Mouse (Mus musculus) ES-Bruce4 (cell line): ENCODE results near the gene Ubtf. TPM values are rescaled to one million over a fixed set of nuclear protein-coding genes. Genes with fewer than 3 reads are reported as not detected.
A peak's percentile ranks its signal among the peaks of the same experiment; 100 is the strongest.

Source experiments
- H3K27ac ChIP-seq: 2 replicates; pipeline ENCODE4 v1.5.1; 2012; ENCODE audit warnings: low read length, inconsistent platforms; ENCODE audit not compliant: insufficient read depth
- H3K27me3 ChIP-seq: 2 replicates; pipeline ENCODE4 v1.6.1; 2012; ENCODE audit warnings: mild to moderate bottlenecking, low read length, inconsistent platforms; ENCODE audit not compliant: control insufficient read depth, poor library complexity, insufficient read depth, severe bottlenecking
- H3K36me3 ChIP-seq: 2 replicates; pipeline ENCODE4 v1.6.1; 2012; ENCODE audit warnings: inconsistent platforms, mild to moderate bottlenecking, low read length, moderate library complexity; ENCODE audit not compliant: control insufficient read depth, poor library complexity, insufficient read depth, severe bottlenecking
- H3K4me1 ChIP-seq: one replicate; pipeline ENCODE4 v1.8.1; 2011; ENCODE audit warnings: low read length; ENCODE audit not compliant: control insufficient read depth, insufficient read depth
- H3K4me3 ChIP-seq: 2 replicates; pipeline ENCODE4 v1.5.1; 2011; ENCODE audit warnings: low read depth, mild to moderate bottlenecking, low read length
- H3K9ac ChIP-seq: 2 replicates; pipeline ENCODE4 v1.6.1; 2012; ENCODE audit warnings: low read depth, mild to moderate bottlenecking, inconsistent platforms; ENCODE audit not compliant: poor library complexity, severe bottlenecking
- H3K9me3 ChIP-seq: replicated peaks from 2 replicates; pipeline ENCODE4 v1.6.1; 2012; ENCODE audit warnings: mild to moderate bottlenecking, low read length, inconsistent platforms; ENCODE audit not compliant: control insufficient read depth, poor library complexity, insufficient read depth, severe bottlenecking
- CTCF ChIP-seq: IDR thresholded peaks from one replicate; pipeline ENCODE4 v1.8.1; 2011; ENCODE audit warnings: low read depth, low read length
- EP300 ChIP-seq: IDR thresholded peaks from 2 replicates; pipeline ENCODE4 v1.6.1; 2011; ENCODE audit warnings: low read depth, low read length; ENCODE audit not compliant: insufficient read depth
- POLR2A ChIP-seq: IDR thresholded peaks from one replicate; pipeline ENCODE4 v1.8.1; 2011; ENCODE audit warnings: low read length; ENCODE audit not compliant: insufficient read depth
- polyA plus RNA-seq: library from polyadenylated mRNA; stranded (reverse); fragments of >200 nt; gene quantifications from 2 replicates; pipeline ENCODE4 v1.2.4, GENCODE M21; 2011; ENCODE audit warnings: low read depth; ENCODE audit not compliant: missing spikeins, insufficient read depth, insufficient read length

Ubtf gene
- polyA plus RNA-seq, 1 experiment: 82.0 TPM

- Histone ChIP-seq H3K27ac (peak overlapping the region; percentile 48; the same call in 1 of the 2 replicates), H3K9me3 (no peaks in the 10 kb centered on the region), H3K9ac (peak overlapping the region; percentile 71), H3K4me3 (peak overlapping the region; percentile 70), H3K36me3 (peaks cover 54% of the 10 kb centered on the region), H3K4me1 (no peaks in the 10 kb centered on the region), H3K27me3 (no peaks in the 10 kb centered on the region)
- TF ChIP-seq POLR2A (no peak), EP300 (no peak), CTCF (no peak)
Measured at GRCm38 (mm10) chr11:102309821-102310617, 9.5 kb downstream of the Ubtf start.

GRCm38 (mm10) chr11:102308979-102309378, 10.6 kb downstream of the Ubtf start:
- Histone ChIP-seq H3K4me1 (peaks cover 2% of the 10 kb centered on the region), H3K27ac (0 out of 2 replicates have a peak overlapping the region, but pooled peaks have one; percentile 3), H3K36me3 (peaks cover 45% of the 10 kb centered on the region), H3K27me3 (no peaks in the 10 kb centered on the region), H3K4me3 (peak overlapping the region; percentile 70), H3K9me3 (no peaks in the 10 kb centered on the region), H3K9ac (peak overlapping the region; percentile 71)
- TF ChIP-seq POLR2A: no peak
- TF ChIP-seq EP300: peak; percentile 47; the same call in 1 of the 2 replicates
- TF ChIP-seq CTCF: peak; percentile 92

GRCm38 (mm10) chr11:102308104-102308503, 11.4 kb downstream of the Ubtf start:
- Histone ChIP-seq H3K4me1 (peaks cover 2% of the 10 kb centered on the region), H3K9me3 (no peaks in the 10 kb centered on the region), H3K36me3 (peaks cover 40% of the 10 kb centered on the region), H3K27me3 (no peaks in the 10 kb centered on the region), H3K9ac (no peak overlapping the region), H3K4me3 (no peak overlapping the region), H3K27ac (no peak overlapping the region)
- no peak for TF ChIP-seq EP300
- no peak for TF ChIP-seq POLR2A
- TF ChIP-seq CTCF: no peak

GRCm38 (mm10) chr11:102305359-102305758, 14.2 kb downstream of the Ubtf start:
- Histone ChIP-seq H3K27ac (no peak overlapping the region), H3K9ac (no peak overlapping the region), H3K4me3 (no peak overlapping the region), H3K36me3 (peaks cover 30% of the 10 kb centered on the region), H3K9me3 (no peaks in the 10 kb centered on the region), H3K27me3 (no peaks in the 10 kb centered on the region), H3K4me1 (peaks cover 2% of the 10 kb centered on the region)
- TF ChIP-seq POLR2A (no peak), EP300 (no peak)

GRCm38 (mm10) chr11:102304141-102304540, 15.4 kb downstream of the Ubtf start:
- no peaks in the 10 kb centered on the region for H3K27me3 ChIP-seq
- TF ChIP-seq POLR2A (no peak), CTCF (no peak)

GRCm38 (mm10) chr11:102299839-102300238, 19.7 kb downstream of the Ubtf start:
- TF ChIP-seq POLR2A: no peak
- peak; percentile 27 for TF ChIP-seq CTCF
- Histone ChIP-seq H3K4me1 (peaks cover 2% of the 10 kb centered on the region), H3K9me3 (no peaks in the 10 kb centered on the region), H3K9ac (no peak overlapping the region), H3K4me3 (no peak overlapping the region), H3K36me3 (no peaks in the 10 kb centered on the region), H3K27ac (peak overlapping the region; percentile 52; the same call in 1 of the 2 replicates), H3K27me3 (no peaks in the 10 kb centered on the region)

More at GRCm38 (mm10) chr11:102304141-102304540, 15.4 kb downstream of the Ubtf start:
- H3K27ac ChIP-seq: peak overlapping the region; percentile 47
- H3K36me3 ChIP-seq: peaks cover 27% of the 10 kb centered on the region
- no peaks in the 10 kb centered on the region for H3K9me3 ChIP-seq
- H3K4me1 ChIP-seq: peaks cover 2% of the 10 kb centered on the region
- no peak overlapping the region for H3K9ac ChIP-seq
- no peak overlapping the region for H3K4me3 ChIP-seq
